Mouse (Mus musculus) liver, adult (tissue): ENCODE data around the gene Ccdc177.

Source experiments
- GATA4 ChIP-seq: IDR thresholded peaks from 2 replicates; pipeline ENCODE4 v1.6.1; 2014; ENCODE audit warnings: mild to moderate bottlenecking, low read length; ENCODE audit not compliant: insufficient replicate concordance

Gene Ccdc177

DNA sequence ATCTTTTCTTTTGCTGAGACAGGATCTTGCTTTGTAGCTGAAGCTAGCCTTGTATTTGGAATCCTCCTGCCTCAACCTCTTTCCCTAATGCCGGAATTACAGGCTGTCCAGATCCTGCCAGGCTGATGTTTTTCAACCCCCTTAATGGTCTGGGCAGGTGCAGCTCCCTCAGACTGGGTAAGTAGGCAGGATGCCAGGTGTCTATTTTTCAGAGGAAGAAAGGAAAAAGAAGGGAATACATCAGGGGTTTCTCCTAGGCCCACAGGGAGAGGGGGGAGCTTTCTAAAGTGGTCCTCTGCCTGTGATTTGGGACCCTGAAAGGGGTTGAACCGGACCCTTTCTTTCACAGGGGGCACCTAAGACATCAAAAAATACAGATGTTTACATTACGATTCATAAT lies 27.7 kb upstream of the Ccdc177 start:
- TF ChIP-seq GATA4 = no peak

- no peak for TF ChIP-seq GATA4
Measured at GRCm38 (mm10) chr12:80787604-80788003, 27.1 kb upstream of the Ccdc177 start.

- no peak for TF ChIP-seq GATA4
Measured at GRCm38 (mm10) chr12:80786591-80786990, 26.1 kb upstream of the Ccdc177 start.

- TF ChIP-seq GATA4 = no peak
Measured at GRCm38 (mm10) chr12:80785597-80785996, 25.1 kb upstream of the Ccdc177 start.

- TF ChIP-seq GATA4 = no peak
Measured at GRCm38 (mm10) chr12:80785005-80785404, 24.5 kb upstream of the Ccdc177 start.

- TF ChIP-seq GATA4 = no peak
Measured at GRCm38 (mm10) chr12:80783889-80784288, 23.4 kb upstream of the Ccdc177 start.

- no peak for TF ChIP-seq GATA4
Measured at GRCm38 (mm10) chr12:80782892-80783291, 22.4 kb upstream of the Ccdc177 start.

DNA sequence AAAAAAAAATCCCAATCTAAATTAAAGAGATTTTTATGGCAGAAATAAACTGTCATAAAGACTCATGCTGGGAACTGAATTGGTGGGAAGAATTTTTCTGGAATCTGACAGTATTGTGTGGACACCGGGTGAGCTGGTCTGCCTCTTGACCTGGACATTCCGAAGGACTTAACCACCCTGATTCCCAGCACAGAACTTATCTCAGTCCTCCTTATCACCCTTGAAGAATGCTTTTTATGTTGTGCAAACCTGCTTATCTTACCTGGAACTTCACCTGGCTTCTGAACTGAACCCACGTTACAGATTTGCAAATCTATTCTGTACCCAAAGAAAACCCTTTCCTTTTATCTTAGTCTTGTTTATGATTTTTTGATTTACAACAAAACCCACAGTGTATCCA lies 21.7 kb upstream of the Ccdc177 start:
- TF ChIP-seq GATA4 = no peak

DNA sequence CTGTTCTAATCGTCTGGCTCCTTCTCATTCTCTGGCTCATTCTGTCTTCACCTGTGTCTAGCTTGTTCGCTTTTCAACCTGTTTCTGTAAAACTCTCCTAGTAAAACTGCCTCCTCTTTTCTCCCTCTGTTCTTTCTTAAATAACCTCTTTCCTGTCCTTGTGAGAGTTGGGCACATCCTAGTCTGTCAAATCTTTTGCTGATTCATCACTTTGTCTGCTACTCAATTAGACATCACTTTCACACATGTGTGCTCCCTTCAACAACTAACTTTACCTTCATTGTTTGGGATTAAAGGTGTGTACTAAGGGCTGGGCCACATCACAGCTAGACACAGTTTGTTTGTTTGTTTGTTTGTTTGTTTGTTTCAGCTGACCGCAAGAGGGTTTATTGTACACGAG lies 19.3 kb upstream of the Ccdc177 start:
- TF ChIP-seq GATA4 = no peak

DNA sequence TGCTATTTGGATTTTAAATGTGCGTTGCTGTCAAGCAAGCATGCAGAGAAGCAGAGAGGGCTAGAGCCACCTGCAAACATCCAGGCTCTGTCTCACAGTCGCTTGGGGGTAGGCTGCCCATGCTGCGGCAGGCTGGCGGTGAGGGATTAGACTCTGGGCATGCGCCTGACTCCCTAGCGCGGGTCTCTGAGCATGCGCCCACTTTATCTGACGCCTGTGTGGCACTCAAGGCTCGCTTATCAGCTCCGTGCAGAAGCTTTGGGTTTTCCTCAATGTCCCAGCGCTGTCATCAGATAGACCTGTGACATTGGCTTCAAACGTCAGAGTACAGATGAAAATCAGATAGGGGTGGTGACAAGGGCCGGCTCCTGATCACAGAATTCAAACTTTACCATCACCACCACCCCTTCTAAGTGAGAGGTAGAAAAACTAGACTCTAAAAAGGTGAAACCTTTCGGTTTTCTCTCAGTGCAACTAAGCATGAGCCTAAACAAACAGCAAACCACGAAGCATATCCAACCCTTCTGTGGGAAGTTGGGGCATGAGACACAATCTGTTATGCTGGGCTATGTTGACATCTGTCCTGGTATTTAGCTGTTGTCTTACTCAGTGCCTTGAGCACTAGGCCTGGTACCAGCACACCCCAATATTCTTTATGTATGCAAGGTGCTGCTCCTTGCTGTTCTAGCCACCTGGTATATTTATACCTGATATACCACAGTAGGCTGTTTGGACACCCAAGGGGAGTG lies 17.9 kb upstream of the Ccdc177 start:
- TF ChIP-seq GATA4 = no peak

GRCm38 (mm10) chr12:80776046-80776634 lies 15.7 kb upstream of the Ccdc177 start:
- no peak for TF ChIP-seq GATA4

DNA sequence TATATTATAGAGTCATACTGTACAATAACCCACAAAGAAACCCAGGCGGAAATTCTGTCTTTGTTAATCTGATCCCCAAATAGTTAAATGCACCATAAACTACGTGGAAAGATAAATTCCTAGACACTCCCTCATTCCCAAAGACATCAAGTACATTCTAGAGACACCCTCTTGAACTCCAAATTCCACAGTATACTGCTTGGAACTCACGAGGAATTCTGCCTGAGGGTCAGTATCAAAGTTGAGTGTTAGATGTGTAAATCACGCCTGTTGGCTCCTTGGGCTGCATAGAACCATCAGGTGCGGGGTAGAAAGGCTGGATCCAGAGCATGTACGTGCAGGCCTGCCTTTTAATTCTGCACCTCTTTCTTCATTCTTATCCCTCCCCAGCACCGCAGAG lies 14.3 kb upstream of the Ccdc177 start:
- no peak for TF ChIP-seq GATA4

DNA sequence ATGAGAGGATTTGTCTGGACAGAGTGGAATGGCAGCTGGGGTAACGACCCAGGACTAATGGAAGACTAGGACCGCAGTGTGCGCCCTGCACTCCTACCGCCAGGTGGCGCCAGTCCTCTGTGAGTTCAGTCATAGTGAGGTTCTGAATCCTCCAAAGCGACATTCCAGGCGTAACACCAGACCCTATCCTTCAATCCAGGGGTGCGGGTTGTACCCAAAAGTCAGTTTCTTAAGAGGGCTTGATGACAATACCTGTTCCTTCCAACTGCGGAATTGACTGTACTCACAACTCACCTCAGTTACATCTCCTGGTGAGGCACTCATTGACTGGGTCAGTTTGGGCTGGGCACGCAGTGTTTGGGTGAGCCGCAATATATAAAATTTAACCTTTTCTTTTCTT lies 9.2 kb upstream of the Ccdc177 start:
- no peak for TF ChIP-seq GATA4

- TF ChIP-seq GATA4 = no peak
Measured at GRCm38 (mm10) chr12:80764116-80764515, 3.6 kb upstream of the Ccdc177 start.

DNA sequence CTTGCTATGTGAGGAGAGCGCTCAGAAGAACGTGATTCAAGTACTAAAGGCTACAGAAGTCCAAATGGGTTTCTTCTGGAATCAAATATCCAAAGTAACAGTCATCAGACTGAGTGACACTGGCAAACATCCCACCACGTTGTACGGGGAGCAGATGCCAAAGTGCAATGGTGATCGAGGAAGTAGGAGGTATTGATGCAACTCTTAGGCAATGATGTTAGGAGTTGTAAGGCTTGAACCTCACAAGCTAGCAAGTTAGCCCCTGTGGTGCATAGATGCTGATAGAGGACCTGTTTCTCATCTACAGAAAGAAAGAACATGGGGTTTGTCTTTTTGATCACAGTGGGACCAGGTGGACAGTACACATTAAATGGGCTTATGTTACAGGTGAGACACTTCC lies 2.5 kb upstream of the Ccdc177 start:
- TF ChIP-seq GATA4 = no peak

GRCm38 (mm10) chr12:80759713-80760395 lies 633 bp downstream of the Ccdc177 start:
- no peak for TF ChIP-seq GATA4
